Mouse (Mus musculus) hindbrain, embryonic 13.5 days (tissue): Measurements from ENCODE around the gene Srgap1. TPM values are rescaled to one million over a fixed set of nuclear protein-coding genes. Genes with fewer than 3 reads are reported as not detected.
"Not testable (repeated sequence)": the region's sequence is repeated elsewhere in the genome, so short reads cannot be mapped to it uniquely, and the experiment has no call there.

Experiments
- ATAC-seq: fragments of 200-750 bp; cut with Nextera tagmentation; 2 replicates; pipeline ENCODE4 v1.8.0; 2017; ENCODE audit warnings: moderate TSS enrichment; ENCODE audit not compliant: low FRiP score
- H3K27ac ChIP-seq: fragments of 300-500 bp; sonication (generic); 2 replicates; pipeline ENCODE4 v1.5.1; 2015; ENCODE audit warnings: inconsistent platforms, mild to moderate bottlenecking, moderate library complexity
- H3K27me3 ChIP-seq: fragments of 300-500 bp; sonication (generic); 2 replicates; pipeline ENCODE4 v1.6.1; 2015; ENCODE audit warnings: mild to moderate bottlenecking, inconsistent platforms
- H3K36me3 ChIP-seq: fragments of 300-500 bp; sonication (generic); 2 replicates; pipeline ENCODE4 v1.6.1; 2015; ENCODE audit warnings: mild to moderate bottlenecking, inconsistent platforms
- H3K4me1 ChIP-seq: fragments of 300-500 bp; sonication (generic); replicated peaks from 2 replicates; pipeline ENCODE4 v1.6.1; 2015; ENCODE audit warnings: inconsistent platforms
- H3K4me2 ChIP-seq: fragments of 300-500 bp; sonication (generic); 2 replicates; pipeline ENCODE4 v1.6.1; 2015; ENCODE audit warnings: inconsistent platforms, mild to moderate bottlenecking, moderate library complexity
- H3K4me3 ChIP-seq: fragments of 300-500 bp; sonication (generic); 2 replicates; pipeline ENCODE4 v1.5.1; 2015; ENCODE audit warnings: mild to moderate bottlenecking, inconsistent platforms
- H3K9ac ChIP-seq: fragments of 300-500 bp; sonication (generic); 2 replicates; pipeline ENCODE4 v1.6.1; 2015; ENCODE audit warnings: mild to moderate bottlenecking, inconsistent platforms
- H3K9me3 ChIP-seq: fragments of 300-500 bp; sonication (generic); 2 replicates; pipeline ENCODE4 v1.6.1; 2016; ENCODE audit warnings: inconsistent platforms
- WGBS: fragments of 180-500 bp; shearing (Covaris S2); methylation state at CpG from one replicate; pipeline ENCODE4 v1.1.7; 2015; 5-methylcytosine and 5-hydroxymethylcytosine counted together
- polyA plus RNA-seq: library from polyadenylated mRNA; unstranded; fragments of >200 nt; fragmentation: Nextera tagmentation; extraction: Ambion mirVana; gene quantifications from 2 replicates; pipeline ENCODE4 v1.2.1, GENCODE M21; 2015

The Srgap1 gene
- polyA plus RNA-seq, 1 experiment from 2014 or later, result 42.0 TPM

- 86% methylated on average over 8 of the region's 8 CpGs for WGBS
- H3K4me3 ChIP-seq, result no peak overlapping the region
- H3K9ac ChIP-seq, result no peak overlapping the region
- peak overlapping the region; percentile 55; the same call in 1 of the 2 replicates for H3K27ac ChIP-seq
- no peak for ATAC-seq
- H3K4me2 ChIP-seq, result no peak overlapping the region
- H3K36me3 ChIP-seq, result peaks cover 80% of the 10 kb centered on the region
- H3K4me1 ChIP-seq, result 0 out of 2 replicates have a peak, but pooled peaks cover 4% of the 10 kb centered on the region
- H3K27me3 ChIP-seq, result no peaks in the 10 kb centered on the region
- no peaks in the 10 kb centered on the region for H3K9me3 ChIP-seq
Observed at GRCm38 (mm10) chr10:121796027-121796802, 250.9 kb downstream of the Srgap1 start.

- Histone ChIP-seq H3K4me3 (no peak overlapping the region), H3K36me3 (peaks cover 68% of the 10 kb centered on the region), H3K9me3 (no peaks in the 10 kb centered on the region), H3K4me1 (peaks cover 15% of the 10 kb centered on the region), H3K9ac (no peak overlapping the region), H3K27me3 (no peaks in the 10 kb centered on the region), H3K4me2 (no peak overlapping the region), H3K27ac (no peak overlapping the region)
- 94% methylated on average over 12 of the region's 12 CpGs for WGBS
- no peak for ATAC-seq
Observed at GRCm38 (mm10) chr10:121794486-121794885, 252.6 kb downstream of the Srgap1 start.

GRCm38 (mm10) chr10:121792661-121793060 is 254.5 kb downstream of the Srgap1 start:
- Histone ChIP-seq H3K4me1 (peaks cover 15% of the 10 kb centered on the region), H3K9ac (no peak overlapping the region), H3K4me3 (no peak overlapping the region), H3K9me3 (no peaks in the 10 kb centered on the region), H3K36me3 (peaks cover 63% of the 10 kb centered on the region), H3K27me3 (no peaks in the 10 kb centered on the region), H3K27ac (no peak overlapping the region), H3K4me2 (no peak overlapping the region)
- ATAC-seq, result no peak
- 84% methylated on average over 17 of the region's 17 CpGs for WGBS

- H3K4me3 ChIP-seq, result no peak overlapping the region
- no peaks in the 10 kb centered on the region for H3K27me3 ChIP-seq
- WGBS, result 15% methylated on average over 6 of the region's 6 CpGs
- peaks cover 59% of the 10 kb centered on the region for H3K36me3 ChIP-seq
- H3K27ac ChIP-seq, result no peak overlapping the region
- no peak for ATAC-seq
- H3K4me2 ChIP-seq, result no peak overlapping the region
- H3K9ac ChIP-seq, result 0 out of 2 replicates have a peak overlapping the region, but pooled peaks have one; percentile 6
- no peaks in the 10 kb centered on the region for H3K9me3 ChIP-seq
- H3K4me1 ChIP-seq, result peaks cover 13% of the 10 kb centered on the region
Observed at GRCm38 (mm10) chr10:121790078-121790477, 257.0 kb downstream of the Srgap1 start.

GRCm38 (mm10) chr10:121788536-121788935 is 258.6 kb downstream of the Srgap1 start:
- Histone ChIP-seq H3K9me3 (peaks cover 8% of the 10 kb centered on the region), H3K4me2 (no peak overlapping the region), H3K27ac (no peak overlapping the region), H3K36me3 (peaks cover 63% of the 10 kb centered on the region), H3K4me1 (peaks cover 13% of the 10 kb centered on the region), H3K9ac (no peak overlapping the region), H3K27me3 (no peaks in the 10 kb centered on the region), H3K4me3 (no peak overlapping the region)
- no peak for ATAC-seq
- 85% methylated on average over 3 of the region's 3 CpGs for WGBS

GRCm38 (mm10) chr10:121781159-121781558 is 266.0 kb downstream of the Srgap1 start:
- ATAC-seq, result peak; percentile 59; the same call in 1 of the 2 replicates
- H3K4me1 ChIP-seq, result no peaks in the 10 kb centered on the region
- WGBS, result 50% methylated on average over 14 of the region's 14 CpGs

GRCm38 (mm10) chr10:121775990-121776389 is 271.1 kb downstream of the Srgap1 start:
- Histone ChIP-seq H3K9ac (no peak overlapping the region), H3K36me3 (no peaks in the 10 kb centered on the region), H3K4me1 (no peaks in the 10 kb centered on the region), H3K4me2 (no peak overlapping the region), H3K27me3 (no peaks in the 10 kb centered on the region), H3K27ac (no peak overlapping the region), H3K4me3 (no peak overlapping the region), H3K9me3 (no peaks in the 10 kb centered on the region)
- 68% methylated on average over 3 of the region's 3 CpGs for WGBS
- no peak for ATAC-seq

More at GRCm38 (mm10) chr10:121781159-121781558, 266.0 kb downstream of the Srgap1 start:
- no peak overlapping the region for H3K4me3 ChIP-seq
- no peak overlapping the region for H3K9ac ChIP-seq
- peaks cover 8% of the 10 kb centered on the region for H3K9me3 ChIP-seq
- H3K36me3 ChIP-seq, result peaks cover 40% of the 10 kb centered on the region
- H3K27me3 ChIP-seq, result no peaks in the 10 kb centered on the region
- H3K27ac ChIP-seq, result no peak overlapping the region
- no peak overlapping the region for H3K4me2 ChIP-seq

- no peak overlapping the region for H3K27ac ChIP-seq
- H3K9me3 ChIP-seq, result no peaks in the 10 kb centered on the region
- H3K4me3 ChIP-seq, result no peak overlapping the region
- no peak for ATAC-seq
- no peaks in the 10 kb centered on the region for H3K27me3 ChIP-seq
- H3K9ac ChIP-seq, result no peak overlapping the region
- H3K4me1 ChIP-seq, result no peaks in the 10 kb centered on the region
- no peaks in the 10 kb centered on the region for H3K36me3 ChIP-seq
- WGBS, result 81% methylated on average over 4 of the region's 4 CpGs
- no peak overlapping the region for H3K4me2 ChIP-seq
Observed at GRCm38 (mm10) chr10:121773813-121774212, 273.3 kb downstream of the Srgap1 start.

- Histone ChIP-seq H3K4me1 (no peaks in the 10 kb centered on the region), H3K36me3 (no peaks in the 10 kb centered on the region), H3K4me3 (no peak overlapping the region), H3K4me2 (0 out of 2 replicates have a peak overlapping the region, but pooled peaks have one; percentile 16), H3K27ac (no peak overlapping the region), H3K9me3 (no peaks in the 10 kb centered on the region), H3K27me3 (no peaks in the 10 kb centered on the region), H3K9ac (no peak overlapping the region)
- ATAC-seq, result no peak
- 55% methylated on average over 20 of the region's 20 CpGs for WGBS
Observed at GRCm38 (mm10) chr10:121770624-121771577, 276.2 kb downstream of the Srgap1 start.

GRCm38 (mm10) chr10:121769711-121770110 is 277.4 kb downstream of the Srgap1 start:
- Histone ChIP-seq H3K4me2 (no peak overlapping the region), H3K27me3 (no peaks in the 10 kb centered on the region), H3K27ac (no peak overlapping the region), H3K36me3 (no peaks in the 10 kb centered on the region), H3K4me1 (peaks cover 11% of the 10 kb centered on the region), H3K9me3 (no peaks in the 10 kb centered on the region), H3K9ac (no peak overlapping the region), H3K4me3 (no peak overlapping the region)
- WGBS, result 92% methylated on average over 5 of the region's 5 CpGs
- no peak for ATAC-seq

- H3K36me3 ChIP-seq, H3K27me3 ChIP-seq, H3K9ac ChIP-seq, H3K27ac ChIP-seq, H3K4me3 ChIP-seq, H3K9me3 ChIP-seq, ATAC-seq, H3K4me2 ChIP-seq: not testable (repeated sequence)
- WGBS, result 85% methylated on average over 3 of the region's 3 CpGs
- H3K4me1 ChIP-seq, result peaks cover 11% of the 10 kb centered on the region
Observed at GRCm38 (mm10) chr10:121767295-121767694, 279.8 kb downstream of the Srgap1 start.
